Mouse (Mus musculus) liver, embryonic 15.5 days (tissue): ENCODE data around the gene Pifo. TPM values are rescaled to one million over a fixed set of nuclear protein-coding genes. Genes with fewer than 3 reads are reported as not detected.

Experiments
- ATAC-seq: fragments of 200-750 bp; cut with Nextera tagmentation; 2 replicates; pipeline ENCODE4 v1.8.0; 2017; ENCODE audit warnings: moderate number of reproducible peaks, mild to moderate bottlenecking, moderate library complexity; ENCODE audit not compliant: insufficient read depth
- H3K27ac ChIP-seq: fragments of 300-500 bp; sonication (generic); replicated peaks from 2 replicates; pipeline ENCODE4 v1.5.1; 2015; ENCODE audit warnings: mild to moderate bottlenecking, inconsistent platforms
- H3K27me3 ChIP-seq: fragments of 300-500 bp; sonication (generic); 2 replicates; pipeline ENCODE4 v1.6.1; 2015; ENCODE audit warnings: mild to moderate bottlenecking, inconsistent platforms
- H3K36me3 ChIP-seq: fragments of 300-500 bp; sonication (generic); replicated peaks from 2 replicates; pipeline ENCODE4 v1.6.1; 2015; ENCODE audit warnings: moderate library complexity, mild to moderate bottlenecking, inconsistent platforms
- H3K4me1 ChIP-seq: fragments of 300-500 bp; sonication (generic); replicated peaks from 2 replicates; pipeline ENCODE4 v1.6.1; 2015; ENCODE audit warnings: inconsistent platforms
- H3K4me2 ChIP-seq: fragments of 300-500 bp; sonication (generic); 2 replicates; pipeline ENCODE4 v1.6.1; 2015; ENCODE audit warnings: moderate library complexity, mild to moderate bottlenecking, inconsistent platforms
- H3K4me3 ChIP-seq: fragments of 300-500 bp; sonication (generic); replicated peaks from 2 replicates; pipeline ENCODE4 v1.5.1; 2015; ENCODE audit warnings: mild to moderate bottlenecking, inconsistent platforms
- H3K9ac ChIP-seq: fragments of 300-500 bp; sonication (generic); 2 replicates; pipeline ENCODE4 v1.6.1; 2015; ENCODE audit warnings: moderate library complexity, mild to moderate bottlenecking, inconsistent platforms
- H3K9me3 ChIP-seq: fragments of 300-500 bp; sonication (generic); replicated peaks from 2 replicates; pipeline ENCODE4 v1.6.1; 2016; ENCODE audit warnings: inconsistent platforms
- WGBS: fragments of 180-500 bp; shearing (Covaris S2); methylation state at CpG from one replicate; pipeline ENCODE4 v1.1.7; 2015; ENCODE audit warnings: mixed read lengths; ENCODE audit not compliant: insufficient replicate concordance; 5-methylcytosine and 5-hydroxymethylcytosine counted together
- polyA plus RNA-seq: library from polyadenylated mRNA; unstranded; fragments of >200 nt; fragmentation: Nextera tagmentation; extraction: Ambion mirVana; gene quantifications from 2 replicates; pipeline ENCODE4 v1.2.1, GENCODE M21; 2015

Gene Pifo
- polyA plus RNA-seq, 1 experiment from 2014 or later, result not detected

DNA sequence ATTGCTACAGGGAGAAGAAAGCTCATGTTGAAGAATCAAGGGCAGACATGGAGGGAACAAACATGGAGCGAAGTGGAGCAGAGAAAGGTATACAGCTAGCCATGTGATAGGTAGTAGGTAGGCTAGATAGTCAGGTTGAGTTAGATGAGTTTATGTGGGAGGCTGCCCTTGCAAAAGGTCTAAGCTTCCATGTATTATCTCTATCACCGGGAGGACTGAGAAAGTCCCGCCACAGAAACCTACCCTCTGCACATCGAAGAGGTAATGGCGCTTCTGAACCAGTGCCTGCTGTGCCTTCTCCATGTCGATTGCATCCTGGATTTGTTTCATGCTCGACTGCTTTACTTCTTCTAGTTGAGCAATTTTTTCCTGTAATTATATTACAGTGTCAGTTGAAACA, 63.1 kb downstream of the Pifo start:
- WGBS, result 84% methylated on average over 7 of the region's 7 CpGs
- no peak overlapping the region for H3K4me3 ChIP-seq
- no peaks in the 10 kb centered on the region for H3K27me3 ChIP-seq
- H3K4me2 ChIP-seq, result no peak overlapping the region
- no peak overlapping the region for H3K9ac ChIP-seq
- no peak overlapping the region for H3K27ac ChIP-seq
- no peak for ATAC-seq
- peaks cover 81% of the 10 kb centered on the region for H3K36me3 ChIP-seq
- no peaks in the 10 kb centered on the region for H3K9me3 ChIP-seq
- peaks cover 12% of the 10 kb centered on the region; the same call in 1 of the 2 replicates for H3K4me1 ChIP-seq

Other genes with a start within 250 kb of the Pifo start
- gene Rap1a, start 213.3 kb downstream of the Pifo start, polyA plus RNA-seq, result 87.8 and 106 TPM in 2 replicates
- gene Adora3, start 143.8 kb downstream of the Pifo start, polyA plus RNA-seq, result 0.64 and 0.82 TPM in 2 replicates
- gene Tmigd3, start 143.7 kb downstream of the Pifo start, polyA plus RNA-seq, result 0.24 TPM in 1 of 2 replicates, not detected in the other
- 3.2 and 3.5 TPM in 2 replicates for gene I830077J02Rik, start 82.0 kb downstream of the Pifo start, polyA plus RNA-seq
- gene Wdr77, start 55.3 kb downstream of the Pifo start, polyA plus RNA-seq, result 39.8 and 41.1 TPM in 2 replicates
- gene Atp5f1, start 54.5 kb downstream of the Pifo start, polyA plus RNA-seq, result 286 and 308 TPM in 2 replicates
- 0.36 and 0.74 TPM in 2 replicates for gene Ovgp1, start 40.9 kb downstream of the Pifo start, polyA plus RNA-seq
- gene Chil5, start 18.2 kb upstream of the Pifo start, polyA plus RNA-seq, result 0.10 and 0.24 TPM in 2 replicates
- gene Chia1, start 98.6 kb upstream of the Pifo start, polyA plus RNA-seq, result not detected in 2 replicates
- gene Chil3, start 152.9 kb upstream of the Pifo start, polyA plus RNA-seq, result 12.1 and 24.7 TPM in 2 replicates
- gene Chil4, start 204.9 kb upstream of the Pifo start, polyA plus RNA-seq, result not detected in 2 replicates